Mouse (Mus musculus) megakaryocyte, embryonic 14.5 days (primary cell): Measurements from ENCODE around the gene Paxx.

ENCODE experiments used
- FLI1 ChIP-seq: IDR thresholded peaks from 2 replicates; pipeline ENCODE4 v1.6.1; 2012; ENCODE audit warnings: low read length, inconsistent platforms, mixed read lengths
- GATA1 ChIP-seq: IDR thresholded peaks from 3 replicates; pipeline ENCODE4 v1.6.1; 2012; ENCODE audit warnings: mixed read lengths, low read length, inconsistent platforms, borderline replicate concordance

GRCm38 (mm10) chr2:25484901-25485647 is 24.2 kb upstream of the Paxx start:
- TF ChIP-seq GATA1 (no peak), FLI1 (no peak)
